Mouse (Mus musculus): ENCODE measurements at regions not wholly inside any gene's neighbourhood (a gene's known extent, or its start where the extent isn't known, plus 50 kb on each side); places are given as distances from the start of the nearest gene placed in this dataset.

DNA sequence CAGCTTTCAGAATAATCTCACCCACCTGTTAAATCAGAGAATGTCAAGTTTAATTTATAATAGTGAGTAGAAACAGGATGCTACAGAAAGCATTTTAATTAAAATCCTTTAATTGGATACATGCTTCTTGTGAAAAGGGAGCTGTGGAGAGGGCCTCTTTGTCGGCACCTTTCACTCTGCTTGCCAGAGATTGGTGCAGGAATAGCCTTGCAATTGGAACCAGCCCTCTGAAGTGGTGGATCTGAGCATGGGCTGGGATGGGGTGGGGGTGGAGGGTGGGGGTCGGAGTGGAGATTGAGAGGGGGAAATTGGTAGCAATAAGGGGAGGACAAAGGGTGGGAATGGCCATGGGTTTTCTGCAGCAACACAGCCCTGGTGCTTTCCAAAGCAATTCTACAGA is 207.2 kb downstream of the Tbx15 start:
- Histone ChIP-seq H3K9me3 (ENCODE audit: low read length) (no peaks in the 10 kb centered on the region), H3K4me1 (ENCODE audit: insufficient read depth) (no peaks in the 10 kb centered on the region), H3K36me3 (ENCODE audit: insufficient read depth) (no peaks in the 10 kb centered on the region), H3K4me3 (ENCODE audit: low read depth, low read length) (no peak overlapping the region), H3K27ac (ENCODE audit: low read depth, low read length) (no peak overlapping the region), H3K27me3 (ENCODE audit: insufficient read depth, low read length) (no peaks in the 10 kb centered on the region), H3K4me2 (ENCODE audit: low read depth) (no peak overlapping the region), H3K9ac (no peak overlapping the region)
- no peak for ATAC-seq
- no peak for TF ChIP-seq CTCF (IDR thresholded peaks at IDR 0.05; ENCODE audit: low read depth)
- WGBS: 27% methylated on average over 2 of the region's 2 CpGs
- DNase-seq: no peak

DNA sequence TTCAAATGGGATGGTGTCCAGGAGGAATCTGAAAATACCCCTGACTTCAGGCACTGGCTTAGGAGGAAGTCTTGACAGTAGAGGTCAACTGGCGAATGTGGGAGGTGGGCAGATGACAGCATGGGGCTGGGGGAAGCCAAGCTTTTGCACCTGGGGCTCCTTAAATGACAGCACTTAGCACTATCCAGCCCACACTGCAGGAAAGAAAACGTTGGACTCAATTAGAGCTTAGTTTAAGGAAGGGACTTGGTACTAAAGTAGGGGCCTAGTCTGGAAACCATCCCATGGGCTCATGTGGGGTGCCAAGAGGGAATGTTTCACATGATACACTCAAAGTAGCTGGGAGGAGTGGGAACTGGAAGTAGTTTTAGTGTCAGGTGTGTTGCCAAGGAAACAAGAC is 207.6 kb downstream of the Tbx15 start:
- no peak overlapping the region for H3K9ac ChIP-seq
- H3K36me3 ChIP-seq (ENCODE audit: insufficient read depth): no peaks in the 10 kb centered on the region
- DNase-seq (no peak), ATAC-seq (no peak; the same call in 1 of the 2 replicates)
- H3K9me3 ChIP-seq (ENCODE audit: low read length): no peaks in the 10 kb centered on the region
- H3K4me3 ChIP-seq (ENCODE audit: low read depth, low read length): no peak overlapping the region
- 45% methylated on average over 2 of the region's 2 CpGs for WGBS
- no peak for TF ChIP-seq CTCF (IDR thresholded peaks at IDR 0.05; ENCODE audit: low read depth)
- H3K4me1 ChIP-seq (ENCODE audit: insufficient read depth): no peaks in the 10 kb centered on the region
- H3K4me2 ChIP-seq (ENCODE audit: low read depth): no peak overlapping the region
- no peak overlapping the region for H3K27ac ChIP-seq (ENCODE audit: low read depth, low read length)
- no peaks in the 10 kb centered on the region for H3K27me3 ChIP-seq (ENCODE audit: insufficient read depth, low read length)

DNA sequence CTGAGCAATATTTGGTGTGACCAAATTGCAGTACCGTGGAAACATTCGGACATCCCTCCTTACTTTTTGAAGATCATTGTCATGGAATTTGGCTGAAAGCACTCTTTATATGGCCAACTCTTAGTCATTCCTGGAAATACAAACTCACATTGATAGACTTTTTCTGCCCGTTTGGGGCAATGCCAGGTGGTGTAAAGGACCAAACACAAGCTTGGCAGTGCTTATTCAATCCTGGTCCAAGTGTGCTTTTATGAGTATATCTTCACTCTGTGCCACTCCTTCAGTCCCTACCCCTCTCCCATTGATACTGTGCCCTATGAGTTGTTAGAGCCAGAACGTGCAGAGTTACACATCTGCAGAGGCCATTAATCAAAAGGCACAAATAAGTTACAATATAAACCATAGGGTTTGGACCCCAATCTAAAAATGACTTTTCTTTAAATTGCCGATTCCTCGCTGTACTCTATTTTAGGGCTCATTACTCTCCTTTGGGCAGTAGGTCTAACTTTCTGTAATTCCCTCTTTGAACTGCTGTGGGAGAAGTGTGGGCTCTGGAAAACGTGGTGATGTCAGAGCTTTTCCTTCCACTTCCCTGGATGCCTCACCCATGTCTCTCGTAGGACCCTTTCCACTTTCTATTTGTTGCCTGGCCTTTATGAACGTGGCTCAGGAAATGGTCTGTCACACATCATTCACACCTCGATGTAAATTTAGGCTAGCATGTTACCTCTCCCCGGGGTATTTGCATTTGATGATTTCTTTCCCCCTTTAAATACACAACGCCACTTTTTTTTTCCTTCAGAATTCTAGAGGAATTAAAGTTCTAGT is 219.1 kb downstream of the Tbx15 start:
- DNase-seq: peak; percentile 8
- H3K9me3 ChIP-seq (ENCODE audit: low read length): no peaks in the 10 kb centered on the region
- no peak overlapping the region for H3K4me3 ChIP-seq (ENCODE audit: low read depth, low read length)
- WGBS: 67% methylated on average over 12 of the region's 12 CpGs
- H3K27ac ChIP-seq (ENCODE audit: low read depth, low read length): no peak overlapping the region
- no peak for TF ChIP-seq CTCF (IDR thresholded peaks at IDR 0.05; ENCODE audit: low read depth)
- no peaks in the 10 kb centered on the region for H3K4me1 ChIP-seq (ENCODE audit: insufficient read depth)
- H3K9ac ChIP-seq: no peak overlapping the region
- no peak for ATAC-seq
- no peak overlapping the region for H3K4me2 ChIP-seq (ENCODE audit: low read depth)
- H3K27me3 ChIP-seq (ENCODE audit: insufficient read depth, low read length): no peaks in the 10 kb centered on the region
- no peaks in the 10 kb centered on the region for H3K36me3 ChIP-seq (ENCODE audit: insufficient read depth)

DNA sequence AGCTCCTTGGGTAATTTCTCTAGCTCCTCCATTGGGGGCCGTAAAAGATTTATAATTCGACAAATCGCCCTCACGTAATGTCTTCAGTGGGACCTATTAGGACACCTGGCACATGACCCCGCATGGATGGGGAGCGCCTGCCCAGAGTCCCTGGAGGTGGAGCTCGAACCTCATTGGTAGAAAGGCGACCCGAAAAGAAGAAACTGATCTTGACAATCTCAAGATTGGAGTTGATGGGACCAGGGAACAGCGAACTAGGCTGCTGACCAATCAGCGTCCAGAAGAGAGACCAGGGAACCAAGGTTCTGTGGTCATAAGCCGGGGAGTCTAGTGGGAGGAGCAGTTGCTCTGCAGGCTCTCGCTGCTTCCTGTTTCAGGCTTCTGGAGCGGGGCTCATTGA is 259.8 kb downstream of the Tbx15 start:
- Histone ChIP-seq H3K27ac (ENCODE audit: low read depth, low read length) (no peak overlapping the region), H3K4me3 (ENCODE audit: low read depth, low read length) (no peak overlapping the region), H3K27me3 (ENCODE audit: insufficient read depth, low read length) (no peaks in the 10 kb centered on the region), H3K4me1 (ENCODE audit: insufficient read depth) (no peaks in the 10 kb centered on the region), H3K9me3 (ENCODE audit: low read length) (no peaks in the 10 kb centered on the region), H3K9ac (no peak overlapping the region), H3K36me3 (ENCODE audit: insufficient read depth) (no peaks in the 10 kb centered on the region), H3K4me2 (ENCODE audit: low read depth) (no peak overlapping the region)
- ATAC-seq: no peak
- DNase-seq: no peak
- 93% methylated on average over 14 of the region's 14 CpGs for WGBS
- TF ChIP-seq CTCF (IDR thresholded peaks at IDR 0.05; ENCODE audit: low read depth): no peak

DNA sequence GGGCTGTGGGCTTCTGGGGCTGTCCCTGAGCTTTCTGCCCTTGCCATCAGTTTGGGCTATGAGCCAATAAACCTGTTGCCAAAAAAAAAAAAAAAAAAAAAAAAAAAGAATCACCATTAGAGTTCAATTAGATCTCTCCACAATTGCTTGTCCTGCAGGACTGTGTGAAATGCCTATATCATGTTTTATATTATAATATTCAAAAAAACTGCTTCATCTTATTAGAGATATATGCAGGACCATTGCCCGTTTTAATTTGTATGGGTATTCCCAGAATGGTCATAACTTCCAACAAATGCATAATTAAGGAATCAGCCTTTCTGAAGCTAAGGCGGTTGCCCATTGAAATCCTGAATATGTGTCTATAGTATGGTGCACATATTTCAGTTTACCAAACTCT is 264.6 kb downstream of the Tbx15 start:
- H3K36me3 ChIP-seq (ENCODE audit: insufficient read depth): no peaks in the 10 kb centered on the region
- H3K4me1 ChIP-seq (ENCODE audit: insufficient read depth): no peaks in the 10 kb centered on the region
- H3K9ac ChIP-seq: no peak overlapping the region
- no peak for DNase-seq
- WGBS: 83% methylated on average over 2 of the region's 2 CpGs
- no peak for ATAC-seq
- no peak overlapping the region for H3K27ac ChIP-seq (ENCODE audit: low read depth, low read length)
- H3K4me3 ChIP-seq (ENCODE audit: low read depth, low read length): no peak overlapping the region
- no peaks in the 10 kb centered on the region for H3K27me3 ChIP-seq (ENCODE audit: insufficient read depth, low read length)
- no peaks in the 10 kb centered on the region for H3K9me3 ChIP-seq (ENCODE audit: low read length)
- TF ChIP-seq CTCF (IDR thresholded peaks at IDR 0.05; ENCODE audit: low read depth): no peak
- no peak overlapping the region for H3K4me2 ChIP-seq (ENCODE audit: low read depth)

DNA sequence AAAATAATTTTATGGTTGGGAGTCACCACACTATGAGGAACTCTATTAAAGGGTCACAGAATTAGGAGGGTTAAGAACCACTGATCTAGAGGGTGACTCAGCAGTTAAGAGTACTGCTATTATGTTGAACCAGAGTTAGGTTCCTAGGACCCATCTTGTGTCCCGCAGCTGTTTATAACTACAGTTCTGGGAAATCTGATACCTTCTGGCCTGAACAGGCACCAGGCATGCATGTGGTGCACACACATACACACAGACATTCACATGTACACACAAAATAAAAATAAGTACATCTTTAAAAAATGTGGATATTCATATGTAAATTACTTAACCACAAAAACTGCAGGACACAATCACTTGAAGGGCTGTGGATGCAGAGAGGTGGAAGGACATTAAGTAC is 272.1 kb downstream of the Tbx15 start:
- no peaks in the 10 kb centered on the region for H3K4me1 ChIP-seq (ENCODE audit: insufficient read depth)
- no peak overlapping the region for H3K4me3 ChIP-seq (ENCODE audit: low read depth, low read length)
- H3K27ac ChIP-seq (ENCODE audit: low read depth, low read length): no peak overlapping the region
- DNase-seq (no peak), ATAC-seq (no peak)
- no peaks in the 10 kb centered on the region for H3K9me3 ChIP-seq (ENCODE audit: low read length)
- H3K9ac ChIP-seq: no peak overlapping the region
- 94% methylated on average over 1 of the region's 1 CpGs for WGBS
- no peak for TF ChIP-seq CTCF (IDR thresholded peaks at IDR 0.05; ENCODE audit: low read depth)
- no peak overlapping the region for H3K4me2 ChIP-seq (ENCODE audit: low read depth)
- no peaks in the 10 kb centered on the region for H3K27me3 ChIP-seq (ENCODE audit: insufficient read depth, low read length)
- no peaks in the 10 kb centered on the region for H3K36me3 ChIP-seq (ENCODE audit: insufficient read depth)

DNA sequence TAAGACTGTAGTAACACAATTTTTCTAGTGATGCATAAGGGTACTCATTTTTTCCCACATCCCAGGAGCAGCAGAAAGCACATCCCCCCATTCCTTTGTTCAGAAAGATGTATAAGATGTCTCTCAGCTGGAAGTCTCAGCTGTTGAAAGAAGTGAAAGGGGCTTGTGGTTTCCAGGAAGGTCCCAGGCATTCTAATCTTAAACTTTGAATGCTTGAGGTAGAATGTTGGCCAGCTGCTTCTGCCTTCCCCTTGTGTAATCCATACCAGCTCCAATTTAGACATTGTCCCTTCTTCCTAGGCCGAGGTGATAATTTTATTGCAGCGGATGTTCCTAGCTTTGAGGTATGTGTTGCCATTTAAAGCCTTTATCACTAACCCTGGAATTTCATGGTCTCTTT is 272.8 kb downstream of the Tbx15 start:
- H3K27me3 ChIP-seq (ENCODE audit: insufficient read depth, low read length): no peaks in the 10 kb centered on the region
- no peak overlapping the region for H3K4me3 ChIP-seq (ENCODE audit: low read depth, low read length)
- no peaks in the 10 kb centered on the region for H3K4me1 ChIP-seq (ENCODE audit: insufficient read depth)
- no peak overlapping the region for H3K4me2 ChIP-seq (ENCODE audit: low read depth)
- no peaks in the 10 kb centered on the region for H3K36me3 ChIP-seq (ENCODE audit: insufficient read depth)
- H3K27ac ChIP-seq (ENCODE audit: low read depth, low read length): no peak overlapping the region
- no peak for TF ChIP-seq CTCF (IDR thresholded peaks at IDR 0.05; ENCODE audit: low read depth)
- H3K9me3 ChIP-seq (ENCODE audit: low read length): no peaks in the 10 kb centered on the region
- H3K9ac ChIP-seq: no peak overlapping the region
- DNase-seq (no peak), ATAC-seq (no peak)
- 60% methylated on average over 2 of the region's 2 CpGs for WGBS

All from forebrain, postnatal 0 days (tissue).